Mouse (Mus musculus): ENCODE data around the gene Ulk4.

GRCm38 (mm10) chr9:120919130-120919529, 357.9 kb downstream of the Ulk4 start:
- TF ChIP-seq CTCF (IDR thresholded peaks at IDR 0.05; ENCODE audit: control insufficient read depth, insufficient read depth, insufficient read length) (no peak), FOSL1 (IDR thresholded peaks at IDR 0.05; ENCODE audit: insufficient read depth, low read length, poor library complexity, severe bottlenecking) (no peak), MAX (IDR thresholded peaks at IDR 0.05) (no peak), CEBPB (IDR thresholded peaks at IDR 0.05; ENCODE audit: low read depth) (no peak), USF1 (IDR thresholded peaks at IDR 0.05; ENCODE audit: low read depth) (no peak), MYOG (IDR thresholded peaks at IDR 0.05; ENCODE audit: control insufficient read depth, extremely low read depth, insufficient read length) (no peak)

Measured in C2C12 (cell line).